Mouse (Mus musculus): ENCODE data around the gene Pappa2.

Pappa2 gene

DNA sequence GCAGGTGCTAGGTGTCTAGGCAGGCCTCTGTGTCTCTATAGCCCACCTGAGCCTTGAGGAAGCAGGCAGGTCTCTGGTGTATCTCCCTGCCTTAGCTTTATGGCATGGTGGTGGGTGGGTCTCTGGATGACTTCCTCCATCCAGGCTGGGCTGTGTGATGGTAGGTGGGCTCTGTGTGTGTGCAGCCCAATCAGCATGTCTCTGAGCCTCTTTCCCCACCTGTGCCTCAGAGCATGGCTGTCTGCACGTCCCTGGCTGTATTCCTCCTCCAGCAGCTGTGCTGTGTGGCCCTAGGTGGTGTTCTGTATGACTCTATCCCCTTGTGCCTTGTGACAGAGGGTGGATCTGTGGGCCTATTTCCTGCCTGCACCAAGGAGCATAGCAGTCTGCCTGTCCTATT lies at the start of gene Pappa2:
Gene Pappa2 (minus strand): TSS at position 101 of the 400 bp plus-strand sequence.
- no peak for DNase-seq (ENCODE audit: low spot score)

DNA sequence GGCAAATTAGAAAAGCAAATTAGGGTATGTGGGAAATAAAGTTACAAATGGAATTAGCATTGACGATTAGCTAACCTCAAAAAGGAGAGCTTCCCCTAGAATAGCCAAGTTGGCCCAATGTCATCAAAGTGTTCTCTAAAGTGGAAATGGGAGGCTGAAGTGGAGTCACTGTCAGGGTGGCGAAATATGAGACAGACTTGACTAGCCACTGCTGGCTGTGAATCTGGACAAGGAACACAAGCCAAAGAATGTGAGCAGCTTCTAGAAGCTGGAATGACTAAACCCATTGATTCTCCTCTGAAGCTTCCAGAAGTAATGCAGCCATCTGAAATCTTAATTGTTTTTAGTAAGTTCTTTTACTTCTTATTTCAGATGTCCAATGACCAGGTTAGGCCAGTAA lies 48.8 kb upstream of the Pappa2 start:
- no peak for DNase-seq (ENCODE audit: low spot score)

DNA sequence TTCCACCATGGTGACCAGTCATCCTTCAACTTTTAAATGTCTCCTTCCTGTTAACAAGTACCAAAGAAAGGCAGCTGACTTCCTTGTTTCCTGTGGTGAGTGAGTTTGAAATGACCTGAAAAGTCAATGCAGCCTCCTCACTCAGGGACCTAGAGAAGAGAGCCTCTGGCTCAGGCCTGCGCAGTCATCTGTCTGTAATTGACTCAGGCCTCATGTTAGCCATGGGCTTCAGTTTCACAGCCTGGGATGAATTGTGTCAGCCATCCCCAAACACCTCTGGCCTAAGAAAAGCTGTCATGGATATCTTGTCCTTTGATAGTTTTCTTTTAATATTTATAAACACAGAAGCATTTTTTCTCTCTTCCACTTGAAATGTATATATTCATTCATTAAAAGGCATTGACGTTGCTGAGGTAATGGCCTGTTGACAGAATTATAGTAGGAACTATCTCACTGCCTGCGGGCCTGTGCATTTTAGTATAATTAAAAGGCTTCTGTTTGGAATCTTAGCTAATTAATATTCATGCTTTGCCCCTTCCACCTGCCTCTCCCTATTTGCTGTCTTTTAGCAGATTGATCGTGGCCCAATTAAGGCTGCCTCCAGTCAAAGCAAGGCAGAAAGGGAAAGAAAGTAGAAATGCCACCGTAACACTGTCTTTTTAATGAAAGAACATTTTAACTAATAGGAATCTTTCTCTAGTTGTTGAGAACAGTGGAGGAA lies 34.8 kb upstream of the Pappa2 start:
- DNase-seq (ENCODE audit: low spot score), result no peak

DNA sequence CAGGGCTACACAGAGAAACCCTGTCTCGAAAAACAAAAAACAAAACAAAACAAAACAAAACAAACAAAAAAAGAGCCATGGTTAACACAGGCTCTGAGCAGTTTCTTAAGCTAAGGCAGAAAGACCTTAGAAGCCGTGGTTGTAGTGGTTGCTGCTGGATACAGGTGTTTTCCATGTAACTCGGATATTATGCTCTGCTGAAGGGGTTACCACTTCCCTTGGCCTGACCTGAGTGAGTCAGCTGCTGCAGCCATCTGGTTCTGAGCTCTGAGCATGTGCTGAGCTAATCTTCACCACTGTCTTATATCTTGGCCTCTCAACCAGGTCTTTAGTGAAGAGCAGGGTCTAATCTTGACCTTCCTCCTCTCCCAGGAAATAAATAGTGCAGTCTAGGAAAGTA lies 6.8 kb upstream of the Pappa2 start:
- no peak for DNase-seq (ENCODE audit: low spot score)

DNA sequence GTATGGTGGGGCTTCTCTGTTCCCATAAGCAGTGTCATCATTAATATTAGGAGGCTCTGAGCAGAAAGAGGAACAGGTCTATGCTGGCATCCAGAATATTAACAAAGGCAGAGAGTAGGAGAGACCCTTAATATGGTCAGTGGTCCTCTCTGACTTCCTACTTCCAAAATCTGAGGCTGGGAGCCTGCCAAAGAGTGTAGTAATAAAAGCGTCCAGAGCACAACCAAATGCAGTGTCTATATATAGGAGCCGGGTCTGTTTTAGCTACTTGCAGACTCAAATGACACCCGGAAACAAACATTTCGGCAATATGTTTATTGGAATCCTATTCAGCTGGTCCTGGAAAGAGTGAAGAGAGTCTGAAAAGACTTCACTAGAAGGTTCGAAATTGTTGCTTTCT lies 17.9 kb downstream of the Pappa2 start:
- no peak for DNase-seq (ENCODE audit: low spot score)

DNA sequence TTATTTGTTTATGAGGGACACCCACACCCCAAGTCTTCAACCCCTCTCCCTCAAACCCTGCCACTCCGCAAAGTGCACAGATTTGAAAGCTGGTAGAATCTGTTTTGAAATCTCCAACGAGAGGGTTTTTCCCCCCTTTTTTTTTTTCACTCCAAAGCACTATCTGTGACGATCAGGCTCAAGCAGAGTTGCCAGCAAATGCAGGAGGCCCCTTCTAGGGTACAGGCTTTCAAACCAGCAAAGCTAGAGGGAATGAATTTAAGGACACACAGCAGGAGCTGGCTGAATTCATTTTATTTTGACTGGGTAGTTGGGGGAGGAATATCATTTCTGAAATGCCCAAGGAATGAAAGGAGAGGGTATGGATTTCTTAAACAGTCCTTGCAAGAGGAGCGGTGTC lies 19.3 kb downstream of the Pappa2 start:
- no peak for DNase-seq (ENCODE audit: low spot score)

DNA sequence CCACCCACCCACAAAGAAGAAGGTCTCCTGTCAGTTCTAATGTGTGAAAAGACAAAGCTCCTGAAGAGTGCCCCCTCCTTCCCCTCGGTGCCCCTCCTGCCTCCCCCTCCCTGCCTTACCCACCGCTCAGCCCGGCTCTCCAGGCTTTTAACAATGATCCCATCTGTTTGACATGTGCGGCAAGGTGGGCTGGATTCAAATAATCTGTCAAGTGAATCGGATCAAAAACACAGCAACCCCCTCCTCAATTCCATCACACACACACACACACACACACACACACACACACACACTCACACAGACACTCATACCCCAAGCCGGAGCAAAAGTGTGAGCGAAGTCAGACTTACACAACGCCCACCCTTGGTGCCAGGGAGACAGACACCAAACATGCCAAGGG lies 19.7 kb downstream of the Pappa2 start:
- no peak for DNase-seq (ENCODE audit: low spot score)

DNA sequence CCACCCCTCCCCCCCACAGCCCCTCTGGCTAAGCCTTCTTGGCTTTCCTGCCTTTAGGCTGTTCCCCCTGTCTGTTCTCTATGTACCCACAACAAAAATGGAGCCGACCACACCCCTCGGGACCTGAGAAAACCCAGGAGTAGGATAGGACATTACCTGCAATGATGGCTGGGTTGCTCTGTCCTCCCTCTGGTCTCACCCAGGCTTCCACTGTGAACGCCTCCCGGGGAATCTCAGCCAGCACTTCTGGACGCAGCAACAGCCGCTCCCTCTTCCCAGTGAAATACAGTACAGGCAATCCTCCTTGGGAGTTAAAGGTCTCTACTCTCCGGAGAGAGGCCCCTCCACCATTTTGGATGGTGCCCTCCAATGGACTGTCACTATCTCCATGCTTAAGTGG lies 23.9 kb downstream of the Pappa2 start:
- no peak for DNase-seq (ENCODE audit: low spot score)

DNA sequence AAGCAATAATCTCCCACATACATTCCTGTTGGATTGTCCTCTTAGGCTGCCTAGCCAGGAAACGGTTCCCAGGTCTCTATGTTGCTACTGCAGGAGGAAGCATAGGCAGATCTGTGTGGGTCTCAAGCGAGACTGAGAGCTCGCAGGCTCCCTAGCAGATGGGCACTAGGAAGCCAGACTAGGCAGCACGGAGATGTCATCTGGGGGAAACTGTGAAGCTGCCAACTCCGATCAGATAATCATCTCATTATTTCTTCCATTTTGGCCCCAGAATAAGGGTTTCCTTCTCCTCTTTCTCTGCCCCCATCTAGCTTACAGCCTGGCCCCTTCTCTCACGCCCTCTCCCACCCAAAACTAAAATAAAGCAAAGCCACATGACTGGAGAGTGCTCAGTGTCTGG lies 25.5 kb downstream of the Pappa2 start:
- DNase-seq (ENCODE audit: low spot score), result no peak

DNA sequence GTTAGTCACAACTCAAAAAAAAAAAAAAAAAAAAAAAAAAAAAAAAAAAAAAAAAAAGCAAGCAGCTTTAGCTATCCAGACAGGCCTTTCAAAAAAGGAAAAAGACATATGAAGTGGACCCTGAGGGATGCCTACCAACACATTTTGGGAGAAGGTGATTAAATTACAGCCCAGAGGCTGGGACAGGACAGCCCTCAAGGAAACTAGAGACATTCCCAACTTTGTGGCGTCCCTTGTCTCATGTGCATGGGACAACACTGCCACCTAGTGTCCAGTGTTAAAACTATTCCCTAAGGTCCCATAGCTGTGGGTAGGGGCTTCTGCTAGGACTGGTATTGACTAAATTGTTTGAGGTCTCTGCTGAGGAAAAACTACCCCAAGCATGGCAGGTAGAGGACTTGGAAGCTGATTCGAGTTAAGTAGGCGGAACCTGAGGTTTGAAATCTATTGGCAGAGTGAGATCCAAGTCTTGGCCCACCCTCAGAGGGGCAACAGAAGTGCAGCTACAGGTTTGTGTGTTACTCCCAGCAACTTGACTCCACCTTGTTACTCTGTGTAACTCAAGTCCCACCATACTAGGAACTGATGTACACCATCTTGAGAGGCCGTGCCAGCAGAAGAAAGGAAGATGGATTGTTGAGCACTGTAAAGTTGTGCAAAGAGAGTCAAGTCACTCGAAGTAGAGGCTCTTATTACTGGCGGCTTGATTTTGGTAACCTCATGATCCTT lies 26.6 kb downstream of the Pappa2 start:
- peak; percentile 50 for DNase-seq (ENCODE audit: low spot score)

DNA sequence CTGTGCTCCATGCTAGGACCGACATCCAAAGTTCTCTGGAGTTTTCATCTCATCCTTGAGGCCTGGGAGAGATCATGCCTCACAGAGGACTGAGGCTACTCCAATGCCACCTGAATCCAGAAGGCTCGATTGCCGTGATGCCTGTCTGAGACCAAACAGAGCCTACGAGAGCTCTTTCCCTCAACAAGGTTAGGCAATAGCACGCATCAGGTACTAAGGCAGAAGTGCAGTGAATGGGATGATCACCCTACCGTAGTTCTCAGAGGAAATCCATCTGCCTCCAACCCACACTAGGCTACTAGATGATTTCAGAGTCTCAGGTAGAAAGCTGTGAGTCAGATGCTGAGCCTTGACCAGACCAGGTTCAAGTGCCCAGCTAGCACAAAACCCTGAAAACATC lies 31.2 kb downstream of the Pappa2 start:
- no peak for DNase-seq (ENCODE audit: low spot score)

DNA sequence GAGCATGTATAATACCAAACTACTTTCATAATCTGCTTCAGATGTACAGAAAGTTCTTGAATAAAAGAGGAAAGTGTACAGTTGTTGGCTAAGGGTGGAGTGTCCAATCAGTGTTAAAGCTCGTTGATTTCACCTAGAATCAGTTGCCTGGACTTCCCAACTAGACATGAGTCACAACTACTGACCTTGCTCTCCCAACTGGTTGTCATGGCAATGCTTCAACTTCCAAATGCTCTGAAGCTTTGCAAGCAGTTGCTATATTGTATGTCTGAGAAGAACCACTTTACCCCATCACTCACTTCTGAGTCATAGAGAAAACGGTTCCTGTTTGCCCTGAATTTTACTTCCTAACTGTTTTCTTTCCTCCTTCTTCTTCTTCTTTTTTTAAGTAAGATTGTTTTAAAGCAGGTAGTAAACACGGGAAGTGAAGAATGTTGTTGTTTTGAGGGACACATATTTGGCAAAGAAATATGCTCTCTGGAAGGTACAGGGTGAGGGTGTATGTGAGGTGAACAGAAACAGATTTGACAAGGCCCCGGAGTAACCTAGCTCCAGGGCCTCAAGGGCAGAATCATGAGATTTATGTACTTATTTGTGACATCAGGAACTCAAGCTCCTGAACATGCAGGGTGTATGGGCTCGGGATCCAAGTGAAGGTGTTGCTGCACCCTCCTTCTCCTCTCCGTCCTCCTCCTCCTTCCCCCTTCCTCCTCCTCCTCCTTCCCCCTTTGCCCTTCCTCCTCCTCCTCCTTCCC lies 32.1 kb downstream of the Pappa2 start:
- no peak for DNase-seq (ENCODE audit: low spot score)

DNA sequence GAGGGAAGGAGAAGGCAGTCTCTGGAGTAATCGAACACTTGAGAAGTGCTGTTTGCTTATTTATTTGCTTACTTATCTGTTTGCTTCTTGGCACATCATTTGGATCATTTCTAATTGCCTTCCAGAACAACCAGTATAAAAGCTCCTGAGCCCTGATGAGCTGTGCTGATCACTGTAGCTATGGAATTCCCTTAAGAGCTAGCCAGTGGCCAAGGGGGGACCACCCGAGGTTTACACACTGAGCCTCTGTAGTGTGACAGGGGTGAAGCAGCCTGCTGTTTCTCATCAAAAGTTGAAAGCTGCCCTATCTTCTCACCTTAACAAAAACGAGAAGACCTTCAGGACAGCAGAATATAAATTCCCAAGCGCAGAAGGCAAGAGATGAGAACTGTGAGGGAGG lies 35.4 kb downstream of the Pappa2 start:
- DNase-seq (ENCODE audit: low spot score), result no peak

DNA sequence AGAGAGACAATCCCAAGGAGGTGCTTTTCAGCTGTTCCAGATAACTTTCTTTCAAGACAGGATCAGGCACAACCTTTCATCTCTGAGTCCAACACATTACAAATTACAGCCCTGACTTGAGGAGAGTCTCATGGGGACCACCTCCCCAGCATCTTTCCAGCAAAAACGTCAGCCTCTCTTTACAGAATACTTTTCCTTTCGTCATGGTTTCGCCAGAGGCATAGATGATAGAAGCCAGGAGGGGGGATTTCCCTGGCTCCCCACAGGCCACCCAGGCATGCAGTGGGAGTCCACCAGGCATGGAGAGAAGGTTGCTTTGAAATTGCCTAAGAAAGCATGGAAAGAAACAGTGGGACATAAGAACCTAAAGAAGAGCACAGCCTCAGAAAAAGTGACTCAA lies 37.4 kb downstream of the Pappa2 start:
- no peak for DNase-seq (ENCODE audit: low spot score)

DNA sequence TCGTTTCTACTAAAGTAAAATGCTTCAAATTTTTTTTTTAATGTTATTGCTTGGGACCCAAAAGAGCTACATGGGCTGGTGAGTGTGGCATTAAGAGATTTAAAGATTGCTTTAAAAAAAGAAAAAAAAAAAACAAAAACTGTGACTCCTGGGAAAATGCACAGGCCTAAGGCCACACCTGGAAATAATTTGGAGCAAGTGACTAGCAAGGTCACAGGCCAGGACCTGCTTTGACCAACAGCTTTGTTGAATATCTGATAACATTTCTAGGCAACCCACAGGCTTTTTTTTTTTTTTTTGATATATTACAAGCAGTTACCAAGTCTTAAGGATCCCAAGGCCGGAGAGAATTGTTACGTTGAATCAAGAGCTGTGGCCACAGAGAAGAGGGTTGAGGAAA lies 39.3 kb downstream of the Pappa2 start:
- no peak for DNase-seq (ENCODE audit: low spot score)

DNA sequence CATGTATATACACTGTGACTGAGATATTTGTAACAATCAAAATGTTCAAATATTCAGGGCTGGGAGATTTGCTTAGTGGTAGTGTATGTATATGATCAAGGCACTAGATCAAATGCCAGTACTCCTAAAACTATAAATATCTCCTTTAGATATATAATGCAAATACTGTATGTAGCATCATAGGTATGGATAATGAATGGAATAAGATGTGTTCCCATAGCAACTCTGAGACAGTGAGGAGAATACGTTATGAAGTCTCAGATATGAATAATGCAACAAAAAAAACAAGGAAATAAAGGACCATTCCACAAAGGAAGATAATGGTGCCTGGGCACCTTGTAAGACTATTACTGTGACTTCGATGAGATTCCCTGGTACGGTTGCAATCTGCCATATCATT lies 45.8 kb downstream of the Pappa2 start:
- DNase-seq (ENCODE audit: low spot score), result no peak

DNA sequence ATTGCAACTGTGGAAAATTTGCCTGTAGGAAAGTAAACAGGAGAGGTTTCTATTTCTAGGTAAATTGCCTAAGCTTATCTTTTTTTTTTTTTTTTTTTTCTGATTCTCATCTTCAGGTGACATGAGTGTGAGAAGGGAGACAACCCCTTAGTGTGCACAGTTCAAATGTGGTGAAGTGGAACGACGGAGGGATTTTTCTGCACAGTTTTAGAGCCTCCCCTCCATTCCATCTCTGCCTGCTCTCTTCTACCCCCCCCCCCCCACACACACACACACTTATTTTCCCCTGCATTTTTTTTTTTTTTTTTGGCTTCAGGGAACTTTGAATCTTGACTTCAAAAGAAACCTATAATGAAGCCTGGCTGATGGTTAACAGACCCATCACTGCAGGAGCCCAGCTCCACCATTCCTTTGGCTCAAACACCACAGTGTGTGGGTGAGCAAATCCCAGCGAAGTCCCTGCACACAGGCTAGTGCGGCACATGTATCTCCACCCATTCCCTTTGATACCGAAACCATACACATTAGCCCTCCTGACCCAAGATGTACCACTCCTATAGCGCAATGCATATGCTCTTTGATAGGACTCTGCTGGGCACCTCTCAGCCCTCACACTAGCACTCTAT lies 49.0 kb downstream of the Pappa2 start:
- no peak for DNase-seq (ENCODE audit: low spot score)

DNA sequence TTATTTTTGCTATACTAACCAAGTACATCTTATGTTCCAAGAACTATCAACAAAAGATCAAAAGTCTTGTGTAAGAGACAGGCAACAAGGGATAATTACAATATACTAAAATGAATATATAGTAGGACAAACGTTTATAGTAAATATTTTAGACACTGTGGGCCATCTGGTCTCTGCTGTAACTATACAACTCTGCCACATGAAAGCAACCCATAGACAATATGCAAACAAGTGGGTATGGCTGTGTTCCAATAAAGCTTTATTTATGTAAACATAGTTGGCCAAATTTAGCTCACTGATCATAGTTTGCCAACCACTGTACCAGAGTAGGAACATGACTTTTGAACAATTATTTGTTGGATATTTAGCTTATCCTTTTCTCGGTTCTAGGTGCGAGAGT lies 50.9 kb downstream of the Pappa2 start:
- no peak for DNase-seq (ENCODE audit: low spot score)

DNA sequence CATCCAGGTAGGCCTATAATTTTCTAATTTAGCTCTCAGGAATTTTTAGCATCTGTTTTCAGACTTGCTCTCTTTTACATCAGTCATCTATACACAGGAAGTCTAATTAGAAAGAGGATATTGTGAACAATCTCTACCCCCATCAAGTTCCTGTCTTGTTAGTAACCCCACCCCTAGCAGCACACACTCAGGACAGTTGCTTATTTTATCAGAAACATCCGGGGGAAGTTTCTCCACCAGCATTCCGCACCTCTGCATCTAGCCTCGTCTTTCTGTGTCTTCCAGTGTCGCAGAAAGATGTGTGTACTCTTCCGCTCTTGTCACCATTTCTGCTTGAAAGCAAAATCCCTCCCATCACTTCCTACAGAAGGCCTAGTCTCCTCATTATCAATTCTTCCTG lies 59.8 kb downstream of the Pappa2 start:
- DNase-seq (ENCODE audit: low spot score), result no peak

DNA sequence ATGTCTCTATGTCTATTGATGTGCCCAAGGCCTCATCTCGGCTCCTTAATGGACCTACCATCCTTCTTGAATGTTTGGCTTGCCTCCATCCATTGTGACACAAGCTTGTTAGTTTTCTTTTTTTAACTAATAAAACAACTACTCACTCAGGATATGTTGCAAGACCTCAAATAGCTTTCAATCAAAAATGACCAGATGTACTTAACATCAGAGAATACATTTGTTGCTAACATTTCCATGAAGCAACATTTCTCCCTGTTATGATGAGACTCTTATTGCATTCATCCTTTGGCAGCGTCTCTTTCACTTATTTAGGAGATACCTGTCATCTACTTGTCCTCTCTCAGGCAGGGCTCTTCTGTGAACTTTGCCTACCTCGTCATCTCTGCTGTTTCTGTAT lies 61.4 kb downstream of the Pappa2 start:
- no peak for DNase-seq (ENCODE audit: low spot score)

DNA sequence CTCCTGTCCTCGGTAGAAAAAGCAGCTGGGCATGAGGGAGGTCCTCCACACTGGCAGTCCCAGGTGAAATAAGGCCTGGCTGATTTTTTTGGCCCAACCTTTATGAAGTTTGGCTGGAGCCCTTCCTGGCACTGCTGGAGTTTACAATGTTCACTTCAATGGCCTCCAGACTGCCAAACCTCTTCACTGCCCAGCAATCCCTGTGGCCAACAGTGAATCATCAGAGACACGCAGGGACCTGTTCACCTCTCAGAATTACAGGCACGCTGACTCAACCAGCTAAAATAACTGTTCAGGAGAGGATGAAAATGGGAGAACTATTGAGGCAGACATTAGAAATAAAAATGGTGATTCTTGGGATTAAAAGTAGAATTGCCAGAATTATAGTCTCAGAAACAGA lies 63.2 kb downstream of the Pappa2 start:
- DNase-seq (ENCODE audit: low spot score), result no peak

DNA sequence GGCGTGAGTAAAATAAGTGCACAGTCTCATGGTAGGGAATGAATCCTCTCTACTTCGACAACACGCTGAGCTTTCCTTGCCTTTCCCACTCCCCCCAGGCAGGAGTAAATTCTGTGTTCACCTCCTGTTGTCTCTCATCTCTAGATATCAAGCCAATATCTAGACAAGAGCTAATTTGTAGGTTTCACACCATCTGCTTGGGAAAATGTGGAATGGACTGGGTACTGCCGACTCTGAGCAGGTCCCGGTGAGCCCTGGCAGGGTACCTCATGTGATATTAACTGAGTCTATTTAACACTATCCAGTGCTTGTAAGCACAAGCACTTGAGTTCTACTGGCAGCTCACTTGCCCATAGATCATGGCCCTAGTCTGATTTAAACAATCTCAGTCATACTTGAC lies 64.7 kb downstream of the Pappa2 start:
- DNase-seq (ENCODE audit: low spot score), result no peak

DNA sequence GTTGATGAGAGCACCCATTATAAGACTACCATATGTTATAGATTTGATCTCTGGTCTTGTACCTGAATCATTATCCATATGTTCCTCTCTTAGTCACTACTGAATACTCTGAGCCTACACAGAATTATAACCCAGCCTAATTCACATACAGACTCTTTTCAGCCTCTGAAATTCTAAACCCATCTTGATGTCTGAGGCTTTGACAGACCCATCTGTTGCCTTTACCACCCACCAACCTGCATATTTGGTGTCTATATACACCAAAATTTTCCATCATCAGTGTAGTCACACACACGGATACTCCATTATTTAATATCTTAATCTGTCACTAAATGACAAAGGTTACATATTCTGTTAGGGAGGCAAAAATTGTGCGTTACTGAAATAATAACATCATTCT lies 69.6 kb downstream of the Pappa2 start:
- no peak for DNase-seq (ENCODE audit: low spot score)

Data from yolk sac, embryonic 10.5 days (tissue).